Mouse (Mus musculus) myocyte (in vitro differentiated cells): ENCODE measurements around the gene Neurl2. TPM values are rescaled to one million over a fixed set of nuclear protein-coding genes. Genes with fewer than 3 reads are reported as not detected.

Source experiments
- H3K27me3 ChIP-seq: one replicate; pipeline ENCODE4 v1.6.1; 2011; ENCODE audit not compliant: control insufficient read depth, insufficient read depth, insufficient read length
- H3K36me3 ChIP-seq: one replicate; pipeline ENCODE4 v1.6.1; 2011; ENCODE audit not compliant: control insufficient read depth, insufficient read depth
- H3K4me2 ChIP-seq: one replicate; pipeline ENCODE4 v1.6.1; 2011; ENCODE audit warnings: low read depth, control low read depth
- H3K4me3 ChIP-seq: one replicate; pipeline ENCODE4 v1.5.1; 2011; ENCODE audit warnings: mild to moderate bottlenecking, control low read depth, moderate library complexity
- H3K79me2 ChIP-seq: one replicate; pipeline ENCODE4 v1.6.1; 2011; ENCODE audit not compliant: control insufficient read depth, insufficient read depth
- H3ac ChIP-seq: one replicate; pipeline ENCODE4 v1.6.1; 2011; ENCODE audit not compliant: control insufficient read depth, insufficient read length
- CEBPB ChIP-seq: IDR thresholded peaks from 2 replicates; pipeline ENCODE4 v1.6.1; 2011; ENCODE audit warnings: mild to moderate bottlenecking, moderate library complexity; ENCODE audit not compliant: poor library complexity, insufficient read depth, severe bottlenecking
- E2F4 ChIP-seq: IDR thresholded peaks from one replicate; pipeline ENCODE4 v1.6.1; 2011; ENCODE audit warnings: mild to moderate bottlenecking, control low read depth, moderate library complexity; ENCODE audit not compliant: insufficient read depth
- MAX ChIP-seq: IDR thresholded peaks from one replicate; pipeline ENCODE4 v1.6.1; 2011; ENCODE audit warnings: low read depth, mild to moderate bottlenecking, control low read depth
- MYOD1 ChIP-seq, 3 experiments: IDR thresholded peaks; one replicate each; pipeline ENCODE4 v1.6.1; 2011; ENCODE audit warnings: control low read depth in 2 of 3, low read depth in 2 of 3, mild to moderate bottlenecking in 2 of 3, moderate library complexity in 1 of 3; ENCODE audit not compliant: insufficient read length in 2 of 3, control insufficient read depth in 1 of 3
- MYOG ChIP-seq, 3 experiments: IDR thresholded peaks; one replicate each; pipeline ENCODE4 v1.6.1; 2011; ENCODE audit warnings: control low read depth in 2 of 3, low read depth in 2 of 3, mild to moderate bottlenecking in 2 of 3; ENCODE audit not compliant: insufficient read length in 2 of 3, control insufficient read depth in 1 of 3, insufficient read depth in 1 of 3
- POLR2A ChIP-seq: IDR thresholded peaks from one replicate; pipeline ENCODE4 v1.6.1; 2011; ENCODE audit warnings: low read depth, mild to moderate bottlenecking, control low read depth, moderate library complexity; ENCODE audit not compliant: insufficient read length
- POLR2AphosphoS2 ChIP-seq: IDR thresholded peaks from one replicate; pipeline ENCODE4 v1.6.1; 2011; ENCODE audit warnings: low read depth, control low read depth; ENCODE audit not compliant: insufficient read length
- REST ChIP-seq: IDR thresholded peaks from one replicate; pipeline ENCODE4 v1.6.1; 2011; ENCODE audit warnings: mild to moderate bottlenecking, control low read depth, moderate library complexity; ENCODE audit not compliant: insufficient read depth, insufficient read length
- SRF ChIP-seq: IDR thresholded peaks from one replicate; pipeline ENCODE4 v1.6.1; 2011; ENCODE audit warnings: low read depth; ENCODE audit not compliant: control insufficient read depth, insufficient read length
- TCF12 ChIP-seq: IDR thresholded peaks from one replicate; pipeline ENCODE4 v1.6.1; 2011; ENCODE audit warnings: mild to moderate bottlenecking, control low read depth; ENCODE audit not compliant: poor library complexity, insufficient read depth, severe bottlenecking
- TCF3 ChIP-seq: IDR thresholded peaks from one replicate; pipeline ENCODE4 v1.6.1; 2011; ENCODE audit warnings: low read depth, control low read depth; ENCODE audit not compliant: insufficient read length
- USF1 ChIP-seq: IDR thresholded peaks from one replicate; pipeline ENCODE4 v1.6.1; 2011; ENCODE audit warnings: low read depth, mild to moderate bottlenecking, control low read depth, moderate library complexity
- polyA plus RNA-seq: library from polyadenylated mRNA; unstranded; fragments of >200 nt; fragmentation: generic; extraction: Trizol; gene quantifications from one replicate; pipeline ENCODE4 v1.2.1, GENCODE M21; 2012; ENCODE audit warnings: missing spikeins

Neurl2 gene
- polyA plus RNA-seq, 1 experiment, result 23.5 TPM

DNA sequence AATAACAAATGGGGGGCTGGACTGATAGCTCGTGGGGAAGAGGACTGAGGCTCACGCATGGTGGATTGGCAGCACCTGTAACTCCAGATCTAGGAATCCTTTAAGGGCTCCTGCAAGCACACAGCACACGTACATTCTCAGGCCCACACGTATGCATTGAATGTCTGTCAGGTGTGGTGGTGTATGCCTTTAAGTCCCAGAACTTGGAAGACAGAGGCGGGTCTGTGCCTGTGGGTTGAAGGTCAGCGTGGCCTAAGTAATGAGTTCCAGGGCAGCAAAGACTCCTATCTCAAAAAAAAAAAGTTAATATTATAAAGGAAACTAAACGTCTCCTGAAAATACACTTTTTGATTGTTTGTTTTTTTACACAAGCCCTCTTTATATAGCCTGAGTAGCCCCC is 26.6 kb downstream of the Neurl2 start:
- Histone ChIP-seq H3K79me2 (peaks cover 18% of the 10 kb centered on the region), H3K4me2 (no peak overlapping the region), H3K27me3 (no peaks in the 10 kb centered on the region), H3ac (no peak overlapping the region), H3K36me3 (peaks cover 5% of the 10 kb centered on the region), H3K4me3 (no peak overlapping the region)
- TF ChIP-seq TCF12, result no peak
- TF ChIP-seq TCF3, result no peak
- no peak for TF ChIP-seq MYOD1 (IDR thresholded peaks at IDR 0.05; ENCODE audit: control insufficient read depth in 1 of 3, insufficient read length in 2 of 3, low read depth in 2 of 3)
- TF ChIP-seq CEBPB, result no peak
- no peak for TF ChIP-seq SRF
- no peak for TF ChIP-seq POLR2AphosphoS2

- no peak for TF ChIP-seq MYOG (IDR thresholded peaks at IDR 0.05; ENCODE audit: control insufficient read depth in 1 of 3, insufficient read depth in 1 of 3, insufficient read length in 2 of 3, low read depth in 2 of 3)
- no peak for TF ChIP-seq TCF12
- no peak for TF ChIP-seq SRF
- TF ChIP-seq E2F4, result no peak
- no peak for TF ChIP-seq MAX
- no peak for TF ChIP-seq POLR2A
- no peak for TF ChIP-seq CEBPB
- TF ChIP-seq USF1, result no peak
- TF ChIP-seq POLR2AphosphoS2, result no peak
- no peak for TF ChIP-seq MYOD1 (IDR thresholded peaks at IDR 0.05; ENCODE audit: control insufficient read depth in 1 of 3, insufficient read length in 2 of 3, low read depth in 2 of 3)
- no peak for TF ChIP-seq TCF3
- no peak for TF ChIP-seq REST
- H3ac ChIP-seq, result no peak overlapping the region
- H3K79me2 ChIP-seq, result peaks cover 18% of the 10 kb centered on the region
- H3K36me3 ChIP-seq, result peaks cover 11% of the 10 kb centered on the region
- H3K27me3 ChIP-seq, result no peaks in the 10 kb centered on the region
- H3K4me2 ChIP-seq, result peak overlapping the region; percentile 91
- H3K4me3 ChIP-seq, result peak overlapping the region; percentile 85
Measured at GRCm38 (mm10) chr2:164805332-164805718, 27.9 kb downstream of the Neurl2 start.

- H3ac ChIP-seq, result peak within 1 kb of the TSS; percentile 64
- peak within 1 kb of the TSS; percentile 85 for H3K4me3 ChIP-seq
- H3K79me2 ChIP-seq, result peaks cover 18% of the 10 kb centered on the region
- H3K27me3 ChIP-seq, result no peaks in the 10 kb centered on the region
- peak within 1 kb of the TSS; percentile 91 for H3K4me2 ChIP-seq
- TF ChIP-seq POLR2AphosphoS2 (peak; percentile 78), POLR2A (peak; percentile 68), SRF (no peak)
- H3K36me3 ChIP-seq, result peaks cover 11% of the 10 kb centered on the region
Measured at GRCm38 (mm10) chr2:164804533-164805331, 28.5 kb downstream of the Neurl2 start, which contains the start of the genes Acot8 and Zswim3. Gene Acot8 (minus strand): TSS chr2:164804882. Gene Zswim3 (plus strand): TSS chr2:164805098.

DNA sequence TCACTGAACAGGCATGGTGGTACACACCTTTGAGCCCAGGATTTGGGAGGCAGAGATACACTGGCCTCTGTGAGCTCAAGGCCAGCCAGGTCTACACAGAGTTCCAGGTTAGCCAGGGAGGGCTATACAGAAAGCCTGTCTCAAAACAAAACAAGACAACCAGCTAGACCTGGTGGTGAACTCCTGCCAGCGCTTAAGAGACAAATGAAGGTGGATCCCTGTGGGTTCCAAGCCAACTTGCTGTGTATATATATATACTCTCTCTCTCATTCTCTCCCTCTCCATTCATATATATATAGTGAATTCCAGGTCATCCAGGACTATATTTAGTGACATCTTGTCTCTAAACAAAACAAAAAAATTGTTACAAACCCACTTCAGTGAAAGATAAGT is 29.3 kb downstream of the Neurl2 start:
- H3K4me3 ChIP-seq, result peak overlapping the region; percentile 85
- H3ac ChIP-seq, result peak overlapping the region; percentile 64
- H3K27me3 ChIP-seq, result no peaks in the 10 kb centered on the region
- H3K4me2 ChIP-seq, result peak overlapping the region; percentile 84
- TF ChIP-seq E2F4 (no peak), MYOD1 (IDR thresholded peaks at IDR 0.05; ENCODE audit: control insufficient read depth in 1 of 3, insufficient read length in 2 of 3, low read depth in 2 of 3) (no peak), TCF3 (no peak), POLR2AphosphoS2 (no peak), MAX (no peak), TCF12 (no peak), SRF (no peak), REST (no peak), CEBPB (no peak), MYOG (IDR thresholded peaks at IDR 0.05; ENCODE audit: control insufficient read depth in 1 of 3, insufficient read depth in 1 of 3, insufficient read length in 2 of 3, low read depth in 2 of 3) (no peak), USF1 (no peak), POLR2A (no peak)
- H3K79me2 ChIP-seq, result peaks cover 18% of the 10 kb centered on the region
- H3K36me3 ChIP-seq, result peaks cover 11% of the 10 kb centered on the region

DNA sequence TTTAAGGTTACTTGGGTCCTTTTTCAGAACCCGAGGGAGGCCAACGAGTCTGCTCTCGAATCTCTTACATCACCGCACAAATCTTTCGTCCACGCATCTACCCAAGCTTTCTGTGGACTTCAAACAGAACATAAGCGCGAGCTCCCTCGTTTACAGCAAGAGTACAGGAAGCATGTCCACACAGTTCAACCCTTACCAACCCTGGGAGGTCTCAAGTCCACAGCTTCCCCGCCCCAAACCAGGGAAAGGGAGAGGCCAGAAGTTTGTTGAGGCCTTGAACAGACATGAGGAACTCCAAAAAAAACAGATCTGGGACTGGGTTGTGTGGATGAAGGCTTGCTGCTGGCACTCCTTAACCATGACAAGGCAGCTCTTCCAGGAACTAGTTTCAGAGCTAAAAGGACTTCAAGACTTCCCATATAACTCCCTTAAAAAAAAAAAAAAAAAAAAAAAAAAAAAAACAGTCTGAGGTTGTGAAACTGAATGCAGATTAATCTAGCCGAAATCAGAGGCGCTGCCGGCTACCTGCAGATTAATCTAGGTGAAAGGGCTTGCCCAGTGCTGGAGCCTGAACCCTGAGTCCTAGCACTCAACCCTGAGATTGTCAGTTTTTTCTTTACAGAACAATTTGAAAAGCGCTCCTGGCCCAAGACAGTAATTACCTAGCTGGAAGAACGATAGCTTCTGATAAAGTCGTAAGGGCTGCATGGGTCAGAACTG is 29.9 kb downstream of the Neurl2 start:
- Histone ChIP-seq H3ac (no peak overlapping the region), H3K4me3 (peak overlapping the region; percentile 85), H3K4me2 (peak overlapping the region; percentile 84), H3K27me3 (no peaks in the 10 kb centered on the region), H3K79me2 (peaks cover 18% of the 10 kb centered on the region), H3K36me3 (peaks cover 11% of the 10 kb centered on the region)
- TF ChIP-seq MAX (no peak), POLR2AphosphoS2 (no peak), TCF3 (no peak), TCF12 (no peak), USF1 (no peak), REST (no peak), MYOG (IDR thresholded peaks at IDR 0.05; ENCODE audit: control insufficient read depth in 1 of 3, insufficient read depth in 1 of 3, insufficient read length in 2 of 3, low read depth in 2 of 3) (no peak), CEBPB (no peak), SRF (no peak), E2F4 (no peak), POLR2A (no peak), MYOD1 (IDR thresholded peaks at IDR 0.05; ENCODE audit: control insufficient read depth in 1 of 3, insufficient read length in 2 of 3, low read depth in 2 of 3) (no peak)
